Mouse (Mus musculus): ENCODE data around the gene Ier5l.

Gene Ier5l

GRCm38 (mm10) chr2:30470143-30470946, 3.7 kb downstream of the Ier5l start:
- peak; percentile 25; the same call in 1 of the 2 replicates for ATAC-seq (ENCODE audit: low TSS enrichment)

- ATAC-seq (ENCODE audit: low TSS enrichment) = 0 out of 2 replicates have a peak, but pooled peaks have one; percentile 22
Measured at GRCm38 (mm10) chr2:30469796-30470142, 4.2 kb downstream of the Ier5l start.

- no peak for ATAC-seq (ENCODE audit: low TSS enrichment)
Measured at GRCm38 (mm10) chr2:30469009-30469408, 5.0 kb downstream of the Ier5l start.

- ATAC-seq (ENCODE audit: low TSS enrichment) = no peak
Measured at GRCm38 (mm10) chr2:30466787-30467186, 7.2 kb downstream of the Ier5l start.

GRCm38 (mm10) chr2:30464411-30464810, 9.6 kb downstream of the Ier5l start:
- ATAC-seq (ENCODE audit: low TSS enrichment) = no peak

- ATAC-seq (ENCODE audit: low TSS enrichment) = peak; percentile 92
Measured at GRCm38 (mm10) chr2:30463904-30464330, 10.1 kb downstream of the Ier5l start.

- no peak for ATAC-seq (ENCODE audit: low TSS enrichment)
Measured at GRCm38 (mm10) chr2:30463341-30463761, 10.7 kb downstream of the Ier5l start.

GRCm38 (mm10) chr2:30459241-30459640, 14.8 kb downstream of the Ier5l start:
- no peak for ATAC-seq (ENCODE audit: low TSS enrichment)

GRCm38 (mm10) chr2:30458349-30458748, 15.7 kb downstream of the Ier5l start:
- no peak for ATAC-seq (ENCODE audit: low TSS enrichment)

- ATAC-seq (ENCODE audit: low TSS enrichment) = no peak
Measured at GRCm38 (mm10) chr2:30456104-30456980, 17.7 kb downstream of the Ier5l start.

- no peak for ATAC-seq (ENCODE audit: low TSS enrichment)
Measured at GRCm38 (mm10) chr2:30454587-30454986, 19.4 kb downstream of the Ier5l start.

- ATAC-seq (ENCODE audit: low TSS enrichment) = no peak
Measured at GRCm38 (mm10) chr2:30453570-30453969, 20.4 kb downstream of the Ier5l start.

- ATAC-seq (ENCODE audit: low TSS enrichment) = no peak
Measured at GRCm38 (mm10) chr2:30451525-30451924, 22.5 kb downstream of the Ier5l start.

GRCm38 (mm10) chr2:30450530-30450929, 23.5 kb downstream of the Ier5l start:
- ATAC-seq (ENCODE audit: low TSS enrichment) = no peak

- no peak for ATAC-seq (ENCODE audit: low TSS enrichment)
Measured at GRCm38 (mm10) chr2:30448371-30448770, 25.6 kb downstream of the Ier5l start.

GRCm38 (mm10) chr2:30446891-30447826, 26.9 kb downstream of the Ier5l start:
- ATAC-seq (ENCODE audit: low TSS enrichment) = 0 out of 2 replicates have a peak, but pooled peaks have one; percentile 16

GRCm38 (mm10) chr2:30445312-30445711, 28.7 kb downstream of the Ier5l start:
- ATAC-seq (ENCODE audit: low TSS enrichment) = no peak

- no peak for ATAC-seq (ENCODE audit: low TSS enrichment)
Measured at GRCm38 (mm10) chr2:30444450-30444849, 29.6 kb downstream of the Ier5l start.

- ATAC-seq (ENCODE audit: low TSS enrichment) = no peak
Measured at GRCm38 (mm10) chr2:30444006-30444405, 30.0 kb downstream of the Ier5l start.

GRCm38 (mm10) chr2:30443281-30443680, 30.7 kb downstream of the Ier5l start:
- ATAC-seq (ENCODE audit: low TSS enrichment) = no peak

GRCm38 (mm10) chr2:30442498-30442890, 31.5 kb downstream of the Ier5l start:
- no peak for ATAC-seq (ENCODE audit: low TSS enrichment)
